Mouse (Mus musculus): ENCODE data around the gene Ankrd44.

Ankrd44 gene

GRCm38 (mm10) chr1:54922707-54923106 lies 3.5 kb downstream of the Ankrd44 start:
- DNase-seq (ENCODE audit: low spot score in 2 of 2): no peak

GRCm38 (mm10) chr1:54922025-54922574 lies 4.1 kb downstream of the Ankrd44 start:
- DNase-seq (ENCODE audit: low spot score in 2 of 2): no peak

- no peak for DNase-seq (ENCODE audit: low spot score in 2 of 2)
Observed at GRCm38 (mm10) chr1:54920132-54920531, 6.1 kb downstream of the Ankrd44 start.

GRCm38 (mm10) chr1:54916456-54916855 lies 9.7 kb downstream of the Ankrd44 start:
- no peak for DNase-seq (ENCODE audit: low spot score in 2 of 2)

- no peak for DNase-seq (ENCODE audit: low spot score in 2 of 2)
Observed at GRCm38 (mm10) chr1:54914387-54914786, 11.8 kb downstream of the Ankrd44 start.

GRCm38 (mm10) chr1:54913379-54913873 lies 12.8 kb downstream of the Ankrd44 start:
- DNase-seq (ENCODE audit: low spot score in 2 of 2): no peak

GRCm38 (mm10) chr1:54913063-54913335 lies 13.2 kb downstream of the Ankrd44 start:
- no peak for DNase-seq (ENCODE audit: low spot score in 2 of 2)

GRCm38 (mm10) chr1:54912290-54913062 lies 13.7 kb downstream of the Ankrd44 start:
- no peak for DNase-seq (ENCODE audit: low spot score in 2 of 2)

- DNase-seq (ENCODE audit: low spot score in 2 of 2): no peak
Observed at GRCm38 (mm10) chr1:54911256-54911610, 15.0 kb downstream of the Ankrd44 start.

- DNase-seq (ENCODE audit: low spot score in 2 of 2): no peak
Observed at GRCm38 (mm10) chr1:54910489-54911255, 15.5 kb downstream of the Ankrd44 start.

GRCm38 (mm10) chr1:54908786-54909185 lies 17.4 kb downstream of the Ankrd44 start:
- DNase-seq (ENCODE audit: low spot score in 2 of 2): no peak

GRCm38 (mm10) chr1:54907066-54907639 lies 19.0 kb downstream of the Ankrd44 start:
- no peak for DNase-seq (ENCODE audit: low spot score in 2 of 2)

- DNase-seq (ENCODE audit: low spot score in 2 of 2): no peak
Observed at GRCm38 (mm10) chr1:54906322-54906721, 19.9 kb downstream of the Ankrd44 start.

- DNase-seq (ENCODE audit: low spot score in 2 of 2): no peak
Observed at GRCm38 (mm10) chr1:54905632-54906031, 20.6 kb downstream of the Ankrd44 start.

GRCm38 (mm10) chr1:54904165-54904564 lies 22.0 kb downstream of the Ankrd44 start:
- DNase-seq (ENCODE audit: low spot score in 2 of 2): no peak

GRCm38 (mm10) chr1:54902689-54903246 lies 23.4 kb downstream of the Ankrd44 start:
- no peak for DNase-seq (ENCODE audit: low spot score in 2 of 2)

GRCm38 (mm10) chr1:54901084-54901483 lies 25.1 kb downstream of the Ankrd44 start:
- DNase-seq (ENCODE audit: low spot score in 2 of 2): no peak

GRCm38 (mm10) chr1:54899247-54899646 lies 26.9 kb downstream of the Ankrd44 start:
- no peak for DNase-seq (ENCODE audit: low spot score in 2 of 2)

- no peak for DNase-seq (ENCODE audit: low spot score in 2 of 2)
Observed at GRCm38 (mm10) chr1:54898656-54899084, 27.5 kb downstream of the Ankrd44 start.

- DNase-seq (ENCODE audit: low spot score in 2 of 2): no peak
Observed at GRCm38 (mm10) chr1:54897726-54898125, 28.5 kb downstream of the Ankrd44 start.

GRCm38 (mm10) chr1:54896109-54897085 lies 29.8 kb downstream of the Ankrd44 start:
- DNase-seq (ENCODE audit: low spot score in 2 of 2): no peak

Measured in urinary bladder, adult 18-20 months (tissue).